Mouse (Mus musculus) heart, embryonic 16.5 days (tissue): Measurements from ENCODE around the gene Pigp. TPM values are rescaled to one million over a fixed set of nuclear protein-coding genes. Genes with fewer than 3 reads are reported as not detected.

Experiments
- ATAC-seq: fragments of 200-750 bp; cut with Nextera tagmentation; replicated peaks from 2 replicates; pipeline ENCODE4 v1.8.0; 2017; ENCODE audit warnings: moderate number of reproducible peaks; ENCODE audit not compliant: insufficient read depth, low FRiP score; ENCODE audit errors: extremely low read depth
- H3K27ac ChIP-seq: fragments of 300-500 bp; sonication (generic); 2 replicates; pipeline ENCODE4 v1.5.1; 2014; ENCODE audit warnings: mild to moderate bottlenecking, low read length, control low read depth, moderate library complexity
- H3K27me3 ChIP-seq: fragments of 300-500 bp; sonication (generic); 2 replicates; pipeline ENCODE4 v1.6.1; 2014; ENCODE audit warnings: low read length, mixed read lengths; ENCODE audit not compliant: control insufficient read depth, insufficient read depth
- H3K36me3 ChIP-seq: fragments of 300-500 bp; sonication (generic); 2 replicates; pipeline ENCODE4 v1.6.1; 2014; ENCODE audit not compliant: control insufficient read depth, insufficient read depth
- H3K4me1 ChIP-seq: fragments of 300-500 bp; sonication (generic); 2 replicates; pipeline ENCODE4 v1.6.1; 2014; ENCODE audit warnings: low read length, mixed read lengths; ENCODE audit not compliant: control insufficient read depth, insufficient read depth
- H3K4me2 ChIP-seq: fragments of 300-500 bp; sonication (generic); 2 replicates; pipeline ENCODE4 v1.6.1; 2014; ENCODE audit warnings: low read depth, mild to moderate bottlenecking, control low read depth, low read length
- H3K4me3 ChIP-seq: fragments of 300-500 bp; sonication (generic); 2 replicates; pipeline ENCODE4 v1.5.1; 2014; ENCODE audit warnings: mild to moderate bottlenecking, control low read depth, low read length
- H3K9ac ChIP-seq: fragments of 300-500 bp; sonication (generic); 2 replicates; pipeline ENCODE4 v1.6.1; 2014; ENCODE audit warnings: low read length, control low read depth
- H3K9me3 ChIP-seq: fragments of 300-500 bp; sonication (generic); replicated peaks from 2 replicates; pipeline ENCODE4 v1.6.1; 2016; ENCODE audit warnings: low read length; ENCODE audit not compliant: control insufficient read depth
- WGBS: fragments of 180-500 bp; shearing (Covaris S2); extraction: QIAGEN DNeasy Blood & Tissue Kit; methylation state at CpG from one replicate; pipeline ENCODE4 v1.1.7; 2014; 5-methylcytosine and 5-hydroxymethylcytosine counted together
- polyA plus RNA-seq: library from polyadenylated mRNA; unstranded; fragments of >200 nt; fragmentation: Nextera tagmentation; extraction: Ambion mirVana; gene quantifications from 2 replicates; pipeline ENCODE4 v1.2.1, GENCODE M21; 2015

The Pigp gene
- polyA plus RNA-seq, 1 experiment from 2014 or later, result 119 TPM

DNA sequence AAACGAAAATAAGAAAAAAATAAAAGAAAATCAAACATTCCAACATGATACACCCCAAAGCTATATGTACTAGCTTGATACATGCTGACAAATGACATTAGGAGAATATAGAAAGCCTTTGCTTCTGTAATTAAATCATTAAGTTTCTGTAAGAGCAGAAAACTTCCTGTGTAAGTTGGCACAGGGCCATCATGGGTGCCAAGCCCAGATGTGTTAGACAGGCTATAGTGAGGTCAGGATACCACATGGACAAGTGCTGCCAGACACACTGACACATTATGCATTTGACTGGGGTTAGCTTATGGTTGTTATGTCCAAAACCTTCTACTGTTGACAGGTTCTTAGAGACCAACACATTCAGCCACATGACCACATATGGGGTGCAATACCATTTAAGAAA lies 56.4 kb downstream of the Pigp start:
- 33% methylated on average over 1 of the region's 1 CpGs for WGBS
- ATAC-seq, result no peak

DNA sequence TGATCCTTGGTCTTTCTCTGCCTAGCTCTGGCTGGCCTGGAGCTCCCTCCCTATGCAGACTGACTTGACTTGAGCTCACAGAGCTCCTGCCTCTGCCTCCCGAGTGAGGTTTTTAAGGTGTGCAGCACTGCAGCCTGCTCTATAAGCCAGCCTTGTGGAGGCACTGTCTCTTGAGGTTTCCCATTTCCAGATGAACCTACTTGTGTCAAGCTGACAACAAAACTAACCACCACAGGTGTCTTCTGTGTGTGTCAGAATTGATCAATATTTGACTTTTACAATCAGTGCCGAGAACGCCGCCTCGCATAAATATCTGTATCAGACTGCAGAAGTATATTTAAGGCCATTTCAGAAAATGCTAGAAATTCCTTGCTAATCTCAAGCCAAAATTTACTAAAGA lies 57.0 kb downstream of the Pigp start:
- Histone ChIP-seq H3K9ac (no peak overlapping the region), H3K4me1 (peaks cover 7% of the 10 kb centered on the region), H3K9me3 (no peaks in the 10 kb centered on the region), H3K4me3 (no peak overlapping the region), H3K27ac (no peak overlapping the region), H3K36me3 (no peaks in the 10 kb centered on the region), H3K4me2 (no peak overlapping the region), H3K27me3 (no peaks in the 10 kb centered on the region)
- 92% methylated on average over 5 of the region's 5 CpGs for WGBS
- no peak for ATAC-seq

More for the DNA sequence above, 56.4 kb downstream of the Pigp start:
- no peak overlapping the region for H3K4me3 ChIP-seq
- H3K9ac ChIP-seq, result no peak overlapping the region
- H3K36me3 ChIP-seq, result no peaks in the 10 kb centered on the region
- H3K4me2 ChIP-seq, result no peak overlapping the region
- peaks cover 7% of the 10 kb centered on the region for H3K4me1 ChIP-seq
- no peak overlapping the region for H3K27ac ChIP-seq
- H3K9me3 ChIP-seq, result no peaks in the 10 kb centered on the region
- no peaks in the 10 kb centered on the region for H3K27me3 ChIP-seq

DNA sequence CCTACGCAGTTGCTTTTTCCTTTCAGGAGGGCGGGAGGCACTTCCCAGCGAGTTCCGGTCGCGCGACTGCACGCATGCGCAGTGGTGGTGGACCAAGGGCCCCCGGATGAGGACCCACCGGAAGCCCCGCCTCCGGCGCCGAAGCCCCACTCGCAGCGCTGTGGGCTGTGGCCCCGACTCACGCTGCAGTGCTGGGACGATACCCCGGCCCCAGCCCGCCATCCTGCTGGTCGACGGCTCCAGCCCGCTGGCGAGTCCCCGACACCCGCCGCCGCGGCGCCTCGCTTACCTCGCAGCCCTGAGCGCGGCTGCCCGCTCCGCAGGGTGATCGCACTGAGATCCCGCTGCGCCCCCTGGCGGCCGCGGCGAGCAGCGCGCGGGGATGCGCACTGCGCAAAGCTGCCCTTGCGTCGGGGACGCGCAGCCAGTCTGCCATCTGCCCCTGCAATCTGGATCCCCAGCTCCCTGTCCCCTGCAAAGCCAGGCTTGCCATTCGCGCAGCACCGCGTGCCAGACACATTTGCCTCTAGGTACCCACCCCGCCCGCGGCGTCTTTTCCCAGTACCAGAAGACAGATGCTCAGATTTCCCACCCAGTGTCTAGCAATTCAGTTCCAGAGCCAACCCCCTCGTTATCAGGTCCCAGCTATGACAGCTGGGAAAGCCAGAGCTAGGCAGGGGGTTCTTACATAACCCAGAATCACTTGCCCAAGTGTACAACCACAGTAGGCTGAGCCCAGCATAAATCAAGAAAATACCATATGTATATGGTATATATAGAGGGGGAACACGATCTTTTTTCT lies 58.2 kb downstream of the Pigp start, which contains the start of gene Hlcs:
Gene Hlcs, minus strand, starts transcription at position 343 of the 802 bp plus-strand sequence.
- peak within 1 kb of the TSS; percentile 69 for H3K4me3 ChIP-seq
- WGBS, result under 1% methylated on average over 64 of the region's 64 CpGs
- H3K4me2 ChIP-seq, result peak within 1 kb of the TSS; percentile 92
- peaks cover 9% of the 10 kb centered on the region for H3K4me1 ChIP-seq
- peak within 1 kb of the TSS; percentile 88 for H3K9ac ChIP-seq
- H3K36me3 ChIP-seq, result no peaks in the 10 kb centered on the region
- H3K9me3 ChIP-seq, result no peaks in the 10 kb centered on the region
- peak within 1 kb of the TSS; percentile 97 for H3K27ac ChIP-seq
- ATAC-seq, result peak; percentile 93
- H3K27me3 ChIP-seq, result no peaks in the 10 kb centered on the region

DNA sequence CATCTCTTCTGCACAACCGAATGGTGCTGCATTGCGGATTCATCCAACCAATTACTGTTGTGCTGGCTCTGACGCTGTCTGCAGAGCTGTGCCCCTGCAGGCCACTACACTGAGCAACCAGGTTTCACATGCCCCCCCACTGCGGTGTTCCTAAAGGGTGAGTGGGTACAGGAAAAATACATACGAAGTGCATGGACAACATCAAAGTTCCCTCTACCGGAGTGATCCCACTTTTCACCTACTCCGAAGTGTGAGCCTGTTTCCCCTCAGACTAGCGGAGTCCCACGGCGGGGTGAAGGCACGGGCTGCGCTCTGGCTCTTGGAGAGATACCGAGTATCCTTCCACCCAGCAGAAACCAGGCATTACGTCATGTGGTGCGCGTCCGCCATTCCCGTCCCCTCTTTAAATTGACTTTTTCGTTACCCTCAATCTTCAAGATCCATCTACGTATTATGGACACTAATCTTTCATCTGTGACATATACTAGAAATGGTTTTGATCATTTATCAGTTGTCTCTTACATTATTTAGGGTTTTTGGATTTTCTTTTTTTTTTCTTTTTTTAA lies 58.9 kb downstream of the Pigp start:
- no peaks in the 10 kb centered on the region for H3K36me3 ChIP-seq
- H3K4me1 ChIP-seq, result peaks cover 9% of the 10 kb centered on the region
- ATAC-seq, result peak; percentile 84
- H3K4me3 ChIP-seq, result peak overlapping the region; percentile 69
- WGBS, result 0% methylated on average over 20 of the region's 20 CpGs
- no peaks in the 10 kb centered on the region for H3K27me3 ChIP-seq
- H3K4me2 ChIP-seq, result peak overlapping the region; percentile 58
- no peaks in the 10 kb centered on the region for H3K9me3 ChIP-seq
- peak overlapping the region; percentile 79 for H3K9ac ChIP-seq
- peak overlapping the region; percentile 97 for H3K27ac ChIP-seq

DNA sequence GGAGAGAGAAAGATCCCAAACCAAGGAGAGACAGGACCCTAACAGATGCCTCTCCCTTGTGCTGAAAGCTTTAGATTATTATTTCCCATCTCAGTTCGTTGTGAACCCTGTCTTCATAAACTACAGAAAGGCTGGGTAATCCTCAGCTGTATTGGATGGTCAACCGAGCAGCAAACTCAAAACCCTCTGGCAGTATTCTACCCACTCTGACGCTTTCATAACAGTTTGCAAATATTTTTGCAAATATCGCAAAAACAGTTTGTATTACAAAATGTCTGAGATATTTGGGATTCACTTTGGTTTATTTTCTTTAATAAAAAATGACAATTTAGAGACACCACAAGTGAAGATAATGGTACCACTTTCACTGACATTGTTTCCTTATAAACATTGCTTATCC lies 59.7 kb downstream of the Pigp start:
- Histone ChIP-seq H3K9me3 (no peaks in the 10 kb centered on the region), H3K27ac (no peak overlapping the region), H3K4me2 (peak overlapping the region; percentile 58), H3K9ac (peak overlapping the region; percentile 79), H3K4me3 (no peak overlapping the region), H3K4me1 (peaks cover 9% of the 10 kb centered on the region), H3K36me3 (no peaks in the 10 kb centered on the region), H3K27me3 (no peaks in the 10 kb centered on the region)
- WGBS, result 78% methylated on average over 4 of the region's 4 CpGs
- ATAC-seq, result no peak

DNA sequence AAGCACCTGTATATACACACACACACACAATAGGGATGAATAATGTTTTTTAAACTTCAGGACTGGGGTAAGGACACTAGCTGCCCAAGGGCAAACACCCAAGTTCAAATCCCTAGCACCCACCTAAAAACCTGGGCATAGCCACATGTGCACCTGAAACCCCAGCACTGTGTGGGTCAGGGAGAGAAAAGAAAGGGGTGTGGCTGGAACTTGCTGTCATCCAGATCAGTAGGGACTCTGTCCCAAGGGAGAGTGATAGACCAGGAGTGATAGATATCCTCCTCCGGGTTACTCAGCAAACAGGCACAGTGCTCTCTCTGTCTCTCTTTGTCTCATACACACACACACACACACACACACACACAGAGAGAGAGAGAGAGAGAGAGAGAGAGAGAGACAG lies 60.2 kb downstream of the Pigp start:
- no peak overlapping the region for H3K4me2 ChIP-seq
- no peaks in the 10 kb centered on the region for H3K9me3 ChIP-seq
- no peaks in the 10 kb centered on the region for H3K36me3 ChIP-seq
- H3K4me1 ChIP-seq, result peaks cover 9% of the 10 kb centered on the region
- no peak for ATAC-seq
- no peak overlapping the region; the same call in 1 of the 2 replicates for H3K9ac ChIP-seq
- WGBS, result 50% methylated on average over 1 of the region's 1 CpGs
- H3K27me3 ChIP-seq, result no peaks in the 10 kb centered on the region
- no peak overlapping the region for H3K27ac ChIP-seq
- H3K4me3 ChIP-seq, result no peak overlapping the region

DNA sequence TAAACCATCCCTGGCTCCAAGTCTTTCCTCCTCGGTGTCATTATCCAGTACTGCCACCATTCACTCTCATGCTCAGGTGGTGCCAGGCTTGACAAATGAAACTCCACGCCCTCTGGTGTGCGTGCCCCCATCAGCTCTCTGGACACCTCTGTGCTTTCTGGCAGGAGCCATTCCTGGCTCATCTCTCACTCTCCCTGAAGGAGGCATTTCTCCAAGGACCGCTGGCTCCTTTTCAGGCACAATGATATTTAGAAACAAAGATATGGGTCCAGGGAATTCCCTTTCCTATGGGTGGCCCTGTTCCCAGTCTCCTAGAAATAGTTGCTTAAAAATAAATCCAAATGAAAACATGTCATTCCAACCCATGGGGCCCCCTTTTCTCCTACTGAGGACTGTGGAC lies 62.6 kb downstream of the Pigp start:
- peaks cover 8% of the 10 kb centered on the region for H3K9me3 ChIP-seq
- WGBS, result 75% methylated on average over 4 of the region's 4 CpGs
- H3K9ac ChIP-seq, result no peak overlapping the region
- H3K4me1 ChIP-seq, result peaks cover 9% of the 10 kb centered on the region
- H3K4me3 ChIP-seq, result no peak overlapping the region
- no peak overlapping the region for H3K4me2 ChIP-seq
- 0 out of 2 replicates have a peak, but pooled peaks cover 4% of the 10 kb centered on the region for H3K36me3 ChIP-seq
- no peaks in the 10 kb centered on the region for H3K27me3 ChIP-seq
- no peak overlapping the region for H3K27ac ChIP-seq
- ATAC-seq, result no peak

Other genes with a start within 250 kb of the Pigp start
- 6.8 and 7.1 TPM in 2 replicates for gene Hlcs, start 58.3 kb downstream of the Pigp start, polyA plus RNA-seq
- 4.9 TPM in 2 replicates for gene Ripply3, start 43.4 kb downstream of the Pigp start, polyA plus RNA-seq
- gene Ttc3, start 1.2 kb downstream of the Pigp start, polyA plus RNA-seq, result 141 and 148 TPM in 2 replicates
- gene Vps26c, start 155.0 kb upstream of the Pigp start, polyA plus RNA-seq, result 47.9 and 51.7 TPM in 2 replicates
- 7.8 and 8.1 TPM in 2 replicates for gene Dyrk1a, start 198.2 kb upstream of the Pigp start, polyA plus RNA-seq